Mouse (Mus musculus): Measurements from ENCODE around the gene Borcs5. TPM values are rescaled to one million over a fixed set of nuclear protein-coding genes. Genes with fewer than 3 reads are reported as not detected.

The Borcs5 gene
- total and polyA plus RNA-seq, 2 experiments from 2014 or later: 39.6 to 56.0 TPM

DNA sequence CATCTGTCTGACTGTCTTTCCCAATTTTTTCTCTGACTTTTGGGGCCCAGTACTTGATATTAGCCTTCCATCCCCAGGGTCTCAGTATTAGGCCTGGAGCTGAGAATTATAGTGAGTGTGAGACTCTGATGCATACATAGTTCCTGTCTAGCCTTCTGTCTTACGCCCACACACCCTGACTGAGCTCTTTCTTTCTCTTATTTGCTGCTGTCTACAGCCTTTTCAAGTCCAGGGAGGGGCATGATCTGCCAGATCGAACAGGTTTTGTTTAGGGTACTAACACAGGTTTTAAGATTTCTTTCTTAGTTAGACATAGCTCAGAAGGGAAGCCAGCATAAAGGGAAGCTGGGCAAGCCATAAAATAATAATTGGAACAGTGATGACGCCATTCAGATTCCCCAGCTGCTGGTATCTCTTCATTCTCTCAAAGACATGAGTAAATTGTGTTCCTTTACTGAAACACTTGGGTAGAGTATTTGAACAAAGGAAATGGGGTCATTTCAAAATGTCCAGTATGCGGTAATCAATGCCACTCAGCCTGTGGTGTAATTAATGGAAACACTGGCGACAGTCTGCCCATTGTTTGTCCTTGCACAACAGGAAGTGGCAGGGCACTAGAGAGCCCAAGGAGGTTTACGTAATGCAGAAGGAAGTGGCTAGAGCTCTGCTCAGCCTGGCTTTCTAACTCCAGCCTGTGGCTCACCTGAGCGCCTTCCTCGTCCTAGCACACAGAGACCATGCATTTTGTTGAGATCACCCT lies 61.3 kb downstream of the Borcs5 start:
- Histone ChIP-seq H3K4me2 (ENCODE audit: low read depth, low read length, poor library complexity, severe bottlenecking) (no peak overlapping the region), H3K9ac (replicated peaks; ENCODE audit: low read length, poor library complexity, severe bottlenecking) (no peak overlapping the region), H3K9me3 (ENCODE audit: low read length) (no peaks in the 10 kb centered on the region), H3K27me3 (ENCODE audit: insufficient read depth, low read length) (no peaks in the 10 kb centered on the region), H3K27ac (ENCODE audit: low read depth, low read length) (no peak overlapping the region), H3K36me3 (ENCODE audit: insufficient read depth, low read length) (no peaks in the 10 kb centered on the region), H3K4me3 (ENCODE audit: low read depth, low read length) (no peak overlapping the region), H3K4me1 (ENCODE audit: insufficient read depth, low read length) (no peaks in the 10 kb centered on the region)
- ATAC-seq (ENCODE audit: low FRiP score) (no peak), DNase-seq (ENCODE audit: low spot score) (no peak)
- no peak for TF ChIP-seq CTCF (IDR thresholded peaks at IDR 0.05)
- WGBS: 71% methylated on average over 8 of the region's 8 CpGs

DNA sequence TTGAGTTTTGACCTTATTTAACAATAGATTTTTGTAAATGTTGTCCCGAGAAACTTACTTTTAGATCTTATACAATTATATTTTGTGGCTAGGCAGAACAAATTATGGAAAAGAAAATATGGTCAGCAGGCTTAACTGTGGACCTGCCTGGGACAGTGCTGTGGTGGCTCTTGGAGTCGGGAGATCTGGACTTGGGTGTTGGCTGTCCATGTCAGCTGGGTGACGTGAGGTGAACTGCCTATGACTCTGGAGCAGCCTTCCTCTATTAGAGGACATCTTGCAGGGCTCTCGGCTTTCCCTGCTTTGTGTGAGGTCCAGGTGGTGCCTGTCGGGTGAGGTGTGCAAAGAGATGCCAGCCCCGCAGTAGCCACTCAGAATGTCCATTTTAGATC lies 61.9 kb downstream of the Borcs5 start:
- Histone ChIP-seq H3K4me3 (ENCODE audit: low read depth, low read length) (no peak overlapping the region), H3K36me3 (ENCODE audit: insufficient read depth, low read length) (no peaks in the 10 kb centered on the region), H3K27me3 (ENCODE audit: insufficient read depth, low read length) (no peaks in the 10 kb centered on the region), H3K27ac (ENCODE audit: low read depth, low read length) (no peak overlapping the region), H3K4me1 (ENCODE audit: insufficient read depth, low read length) (no peaks in the 10 kb centered on the region), H3K9ac (replicated peaks; ENCODE audit: low read length, poor library complexity, severe bottlenecking) (no peak overlapping the region), H3K4me2 (ENCODE audit: low read depth, low read length, poor library complexity, severe bottlenecking) (no peak overlapping the region), H3K9me3 (ENCODE audit: low read length) (no peaks in the 10 kb centered on the region)
- no peak for TF ChIP-seq CTCF (IDR thresholded peaks at IDR 0.05)
- WGBS: 96% methylated on average over 6 of the region's 6 CpGs
- no peak for ATAC-seq (ENCODE audit: low FRiP score)
- DNase-seq (ENCODE audit: low spot score): no peak

DNA sequence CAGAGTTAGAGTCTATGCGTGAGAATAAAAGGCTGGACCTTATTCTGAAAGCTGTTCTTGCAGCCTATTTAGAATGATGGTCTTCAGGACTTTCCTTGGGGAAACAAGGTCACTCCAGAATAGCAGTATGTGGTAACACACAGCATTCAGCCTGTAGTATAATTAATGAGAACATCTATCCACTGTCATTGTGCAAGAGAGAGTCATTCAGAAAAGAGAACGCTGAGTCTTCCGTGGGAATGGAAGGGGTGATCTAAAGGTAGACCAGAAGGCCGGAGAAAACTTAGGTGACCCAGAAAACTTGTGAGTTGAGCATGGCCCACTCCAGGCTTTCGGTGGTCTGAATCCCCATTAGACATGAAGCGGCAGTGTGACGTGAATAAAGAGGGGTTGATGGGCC lies 62.9 kb downstream of the Borcs5 start:
- no peak overlapping the region for H3K4me3 ChIP-seq (ENCODE audit: low read depth, low read length)
- H3K4me1 ChIP-seq (ENCODE audit: insufficient read depth, low read length): no peaks in the 10 kb centered on the region
- no peaks in the 10 kb centered on the region for H3K27me3 ChIP-seq (ENCODE audit: insufficient read depth, low read length)
- DNase-seq (ENCODE audit: low spot score) (no peak), ATAC-seq (ENCODE audit: low FRiP score) (no peak)
- no peak for TF ChIP-seq CTCF (IDR thresholded peaks at IDR 0.05)
- H3K4me2 ChIP-seq (ENCODE audit: low read depth, low read length, poor library complexity, severe bottlenecking): no peak overlapping the region
- no peaks in the 10 kb centered on the region for H3K9me3 ChIP-seq (ENCODE audit: low read length)
- no peak overlapping the region for H3K9ac ChIP-seq (replicated peaks; ENCODE audit: low read length, poor library complexity, severe bottlenecking)
- 93% methylated on average over 7 of the region's 7 CpGs for WGBS
- H3K27ac ChIP-seq (ENCODE audit: low read depth, low read length): no peak overlapping the region
- no peaks in the 10 kb centered on the region for H3K36me3 ChIP-seq (ENCODE audit: insufficient read depth, low read length)

GRCm38 (mm10) chr6:134703053-134703690 lies 63.9 kb downstream of the Borcs5 start:
- TF ChIP-seq CTCF (IDR thresholded peaks at IDR 0.05): no peak
- WGBS: 88% methylated on average over 4 of the region's 4 CpGs

GRCm38 (mm10) chr6:134706467-134706866 lies 67.2 kb downstream of the Borcs5 start:
- 91% methylated on average over 4 of the region's 4 CpGs for WGBS
- no peak for TF ChIP-seq CTCF (IDR thresholded peaks at IDR 0.05)

More at GRCm38 (mm10) chr6:134703053-134703690, 63.9 kb downstream of the Borcs5 start:
- Histone ChIP-seq H3K4me3 (ENCODE audit: low read depth, low read length) (no peak overlapping the region), H3K4me2 (ENCODE audit: low read depth, low read length, poor library complexity, severe bottlenecking) (no peak overlapping the region), H3K36me3 (ENCODE audit: insufficient read depth, low read length) (no peaks in the 10 kb centered on the region), H3K27ac (ENCODE audit: low read depth, low read length) (no peak overlapping the region), H3K9me3 (ENCODE audit: low read length) (no peaks in the 10 kb centered on the region), H3K9ac (replicated peaks; ENCODE audit: low read length, poor library complexity, severe bottlenecking) (no peak overlapping the region), H3K27me3 (ENCODE audit: insufficient read depth, low read length) (no peaks in the 10 kb centered on the region), H3K4me1 (ENCODE audit: insufficient read depth, low read length) (no peaks in the 10 kb centered on the region)
- no peak for ATAC-seq (ENCODE audit: low FRiP score)
- DNase-seq (ENCODE audit: low spot score): no peak

DNA sequence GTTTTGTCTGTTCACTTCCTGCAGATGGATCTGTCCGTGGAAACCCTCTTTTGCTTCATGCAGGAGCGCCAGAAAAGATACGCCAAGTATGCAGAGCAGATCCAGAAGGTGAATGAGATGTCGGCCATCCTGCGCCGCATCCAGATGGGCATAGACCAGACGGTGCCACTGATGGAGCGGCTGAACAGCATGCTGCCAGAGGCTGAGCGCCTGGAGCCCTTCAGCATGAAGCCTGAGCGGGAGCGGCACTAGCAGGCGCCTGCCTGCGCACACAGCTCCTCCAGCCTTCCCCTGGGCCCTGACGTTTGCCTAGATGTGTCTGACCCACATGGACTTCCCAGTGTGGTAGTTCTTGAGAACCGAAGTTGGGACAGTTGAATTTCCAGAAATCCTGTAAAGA lies 70.7 kb downstream of the Borcs5 start:
- WGBS: 87% methylated on average over 15 of the region's 15 CpGs

More at GRCm38 (mm10) chr6:134706467-134706866, 67.2 kb downstream of the Borcs5 start:
- Histone ChIP-seq H3K27me3 (ENCODE audit: insufficient read depth, low read length) (no peaks in the 10 kb centered on the region), H3K4me1 (ENCODE audit: insufficient read depth, low read length) (no peaks in the 10 kb centered on the region), H3K4me3 (ENCODE audit: low read depth, low read length) (no peak overlapping the region), H3K4me2 (ENCODE audit: low read depth, low read length, poor library complexity, severe bottlenecking) (no peak overlapping the region), H3K36me3 (ENCODE audit: insufficient read depth, low read length) (0 out of 2 replicates have a peak, but pooled peaks cover 4% of the 10 kb centered on the region), H3K9ac (replicated peaks; ENCODE audit: low read length, poor library complexity, severe bottlenecking) (no peak overlapping the region), H3K9me3 (ENCODE audit: low read length) (no peaks in the 10 kb centered on the region), H3K27ac (ENCODE audit: low read depth, low read length) (no peak overlapping the region)
- ATAC-seq (ENCODE audit: low FRiP score) (no peak), DNase-seq (ENCODE audit: low spot score) (no peak)

More for the DNA sequence above, 70.7 kb downstream of the Borcs5 start:
- H3K27ac ChIP-seq (ENCODE audit: low read depth, low read length): no peak overlapping the region
- no peaks in the 10 kb centered on the region for H3K27me3 ChIP-seq (ENCODE audit: insufficient read depth, low read length)
- H3K36me3 ChIP-seq (ENCODE audit: insufficient read depth, low read length): 0 out of 2 replicates have a peak, but pooled peaks cover 4% of the 10 kb centered on the region
- no peak overlapping the region for H3K4me3 ChIP-seq (ENCODE audit: low read depth, low read length)
- no peak for TF ChIP-seq CTCF (IDR thresholded peaks at IDR 0.05)
- H3K4me2 ChIP-seq (ENCODE audit: low read depth, low read length, poor library complexity, severe bottlenecking): no peak overlapping the region
- no peaks in the 10 kb centered on the region for H3K9me3 ChIP-seq (ENCODE audit: low read length)
- H3K4me1 ChIP-seq (ENCODE audit: insufficient read depth, low read length): no peaks in the 10 kb centered on the region
- ATAC-seq (ENCODE audit: low FRiP score) (no peak), DNase-seq (ENCODE audit: low spot score) (no peak)
- H3K9ac ChIP-seq (replicated peaks; ENCODE audit: low read length, poor library complexity, severe bottlenecking): no peak overlapping the region
